Mouse (Mus musculus) embryonic facial prominence, embryonic 10.5 days (tissue): ENCODE results near the gene Clasp2. TPM values are rescaled to one million over a fixed set of nuclear protein-coding genes. Genes with fewer than 3 reads are reported as not detected.
"Not testable (repeated sequence)": the region's sequence is repeated elsewhere in the genome, so short reads cannot be mapped to it uniquely, and the experiment has no call there.

Experiments
- DNase-seq: peaks from one replicate; pipeline ENCODE4 v3.0.0-alpha.2; 2017; ENCODE audit warnings: low spot score
- H3K27ac ChIP-seq: fragments of 300-500 bp; sonication (generic); replicated peaks from 2 replicates; pipeline ENCODE4 v1.5.1; 2016; ENCODE audit warnings: mild to moderate bottlenecking
- H3K27me3 ChIP-seq: fragments of 300-500 bp; sonication (generic); replicated peaks from 2 replicates; pipeline ENCODE4 v1.6.1; 2016; ENCODE audit warnings: low read depth, mild to moderate bottlenecking; ENCODE audit not compliant: poor library complexity, severe bottlenecking
- H3K36me3 ChIP-seq: fragments of 300-500 bp; sonication (generic); replicated peaks from 2 replicates; pipeline ENCODE4 v1.6.1; 2016; ENCODE audit warnings: mild to moderate bottlenecking, moderate library complexity
- H3K4me1 ChIP-seq: fragments of 300-500 bp; sonication (generic); 2 replicates; pipeline ENCODE4 v1.6.1; 2016
- H3K4me3 ChIP-seq: fragments of 300-500 bp; sonication (generic); 2 replicates; pipeline ENCODE4 v1.5.1; 2016; ENCODE audit warnings: mild to moderate bottlenecking, moderate library complexity
- H3K9me3 ChIP-seq: fragments of 300-500 bp; sonication (generic); 2 replicates; pipeline ENCODE4 v1.6.1; 2016; ENCODE audit warnings: mild to moderate bottlenecking
- WGBS: fragments of 180-500 bp; shearing (Covaris S2); methylation state at CpG from one replicate; pipeline ENCODE4 v1.1.7; 2016; 5-methylcytosine and 5-hydroxymethylcytosine counted together
- polyA plus RNA-seq: library from polyadenylated mRNA; unstranded; fragments of >200 nt; fragmentation: Nextera tagmentation; extraction: Ambion mirVana; gene quantifications from 2 replicates; pipeline ENCODE4 v1.2.1, GENCODE M21; 2016

Gene Clasp2
- polyA plus RNA-seq, 1 experiment from 2014 or later = 34.3 TPM

DNA sequence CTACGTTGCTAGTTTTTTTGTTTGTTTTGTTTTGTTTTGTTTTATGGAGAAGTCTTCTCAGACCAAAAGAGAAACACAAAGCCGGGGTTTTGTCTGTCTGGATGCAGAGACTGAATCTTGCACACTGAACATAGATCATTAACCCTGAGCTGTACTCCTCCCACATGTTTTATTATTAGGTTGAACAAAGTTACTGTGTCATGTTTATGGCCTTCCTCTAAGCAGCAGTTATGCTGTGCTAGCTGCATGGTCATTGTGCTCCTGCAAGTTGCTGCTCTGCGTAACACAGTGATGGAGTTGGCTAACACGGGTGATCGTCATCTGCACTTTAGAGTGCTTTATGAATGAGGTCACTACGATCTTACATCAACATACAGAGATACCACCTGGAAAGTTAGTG, 21.1 kb downstream of the Clasp2 start:
- Histone ChIP-seq H3K4me1 (no peaks in the 10 kb centered on the region), H3K27me3 (no peaks in the 10 kb centered on the region), H3K4me3 (no peak overlapping the region), H3K27ac (no peak overlapping the region), H3K36me3 (peaks cover 54% of the 10 kb centered on the region), H3K9me3 (peaks cover 10% of the 10 kb centered on the region; the same call in 1 of the 2 replicates)
- 95% methylated on average over 6 of the region's 6 CpGs for WGBS
- DNase-seq = no peak

DNA sequence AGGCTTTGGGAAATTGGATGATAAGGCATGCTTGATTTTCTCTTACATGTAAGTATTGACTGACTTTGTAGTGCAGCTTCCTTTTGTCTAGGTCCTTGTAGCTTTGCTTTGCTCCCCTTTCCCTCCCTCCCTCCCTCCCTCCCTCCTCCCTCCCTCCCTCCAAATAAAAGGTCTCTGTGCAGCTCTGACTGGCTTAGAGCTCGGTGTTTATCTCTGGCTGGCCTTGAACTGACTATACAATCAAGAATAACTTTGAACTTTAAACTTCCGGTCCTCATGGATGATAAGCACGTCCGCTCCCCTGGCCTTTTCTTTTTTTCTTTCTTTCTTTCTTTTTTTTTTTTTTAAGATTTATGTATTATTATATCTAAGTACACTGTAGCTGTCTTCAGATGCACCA, 21.9 kb downstream of the Clasp2 start:
- 90% methylated on average over 4 of the region's 4 CpGs for WGBS
- Histone ChIP-seq H3K27ac (no peak overlapping the region), H3K27me3 (no peaks in the 10 kb centered on the region), H3K4me3 (no peak overlapping the region), H3K9me3 (peaks cover 10% of the 10 kb centered on the region; the same call in 1 of the 2 replicates), H3K4me1 (no peaks in the 10 kb centered on the region), H3K36me3 (peaks cover 54% of the 10 kb centered on the region)
- DNase-seq = no peak

DNA sequence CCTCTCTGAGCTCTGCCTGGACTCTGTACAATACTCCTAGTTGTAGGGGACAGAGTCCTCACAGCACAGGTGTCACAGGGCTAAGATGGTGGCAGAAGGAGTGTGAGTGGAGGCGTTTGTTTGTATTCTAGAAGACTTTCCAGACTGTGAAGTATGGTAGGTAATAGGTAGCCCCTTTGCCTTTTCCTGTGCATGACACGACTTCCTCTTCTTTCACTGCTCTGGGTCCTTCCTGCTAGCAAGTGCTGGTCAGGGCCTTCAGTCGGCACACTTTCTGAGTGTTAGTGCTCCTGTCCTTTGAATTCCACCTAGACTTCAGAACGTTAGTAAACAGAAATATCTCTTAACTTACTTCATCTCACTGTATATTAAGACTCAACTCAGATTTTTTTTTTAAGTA, 29.4 kb downstream of the Clasp2 start:
- H3K27me3 ChIP-seq = no peaks in the 10 kb centered on the region
- H3K36me3 ChIP-seq = peaks cover 50% of the 10 kb centered on the region
- no peaks in the 10 kb centered on the region for H3K4me1 ChIP-seq
- no peak overlapping the region for H3K27ac ChIP-seq
- DNase-seq = no peak
- 85% methylated on average over 4 of the region's 4 CpGs for WGBS
- H3K9me3 ChIP-seq = no peaks in the 10 kb centered on the region
- no peak overlapping the region for H3K4me3 ChIP-seq

DNA sequence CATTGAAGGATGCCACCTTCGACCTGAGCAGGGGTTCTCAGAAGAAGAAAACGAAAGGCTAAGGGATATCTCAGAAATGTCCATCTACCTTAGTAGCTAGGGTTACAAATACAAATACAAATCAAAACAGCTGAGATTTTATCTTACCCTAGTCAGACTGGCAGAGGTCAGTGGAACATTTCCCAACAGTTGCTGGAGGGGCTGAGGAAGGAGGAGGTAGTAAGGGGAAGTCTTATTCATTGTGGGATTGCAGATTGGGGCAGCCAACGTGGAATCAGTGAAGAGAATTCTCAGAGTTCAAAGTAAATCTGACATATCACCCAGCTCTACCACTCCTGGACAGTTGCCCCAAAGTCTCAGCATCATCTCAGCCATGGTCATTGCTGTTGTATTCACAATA, 39.6 kb downstream of the Clasp2 start:
- Histone ChIP-seq H3K36me3 (peaks cover 22% of the 10 kb centered on the region), H3K4me3 (no peak overlapping the region), H3K4me1 (no peaks in the 10 kb centered on the region), H3K27me3 (no peaks in the 10 kb centered on the region), H3K9me3 (no peaks in the 10 kb centered on the region), H3K27ac (no peak overlapping the region)
- 90% methylated on average over 3 of the region's 3 CpGs for WGBS
- DNase-seq = no peak

DNA sequence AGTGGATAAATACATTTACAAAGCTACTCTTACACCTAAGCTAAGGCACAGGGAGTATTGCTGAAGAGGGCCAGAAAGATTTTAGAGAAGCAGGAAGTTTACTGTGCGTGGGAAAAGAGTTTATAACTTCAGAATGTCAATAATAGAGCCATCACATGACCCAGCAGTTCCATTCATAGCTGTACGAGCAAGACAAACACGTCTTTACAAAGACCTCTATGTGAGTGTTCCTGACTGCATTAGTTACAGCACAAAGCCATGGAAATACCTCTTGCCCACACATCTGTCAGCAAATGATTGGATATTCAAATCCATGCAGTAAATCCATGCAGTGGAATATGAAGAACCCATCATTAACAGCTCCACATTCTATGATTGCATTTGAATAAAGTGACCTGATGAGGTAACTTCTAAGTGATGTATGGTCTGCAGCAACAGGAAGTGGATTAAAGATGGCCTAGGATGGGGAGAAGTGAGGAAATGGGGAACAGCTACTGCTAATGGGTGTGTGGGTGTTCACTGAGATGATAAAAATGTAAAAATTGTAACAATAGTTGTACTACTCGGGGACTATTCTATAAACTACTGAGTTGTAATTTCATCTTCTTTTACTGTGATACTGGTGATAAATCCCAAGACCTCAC, 41.2 kb downstream of the Clasp2 start:
- Histone ChIP-seq H3K4me3 (no peak overlapping the region), H3K9me3 (no peaks in the 10 kb centered on the region), H3K36me3 (peaks cover 21% of the 10 kb centered on the region), H3K27ac (no peak overlapping the region), H3K4me1 (no peaks in the 10 kb centered on the region), H3K27me3 (no peaks in the 10 kb centered on the region)
- 83% methylated on average over 4 of the region's 4 CpGs for WGBS
- DNase-seq = no peak

DNA sequence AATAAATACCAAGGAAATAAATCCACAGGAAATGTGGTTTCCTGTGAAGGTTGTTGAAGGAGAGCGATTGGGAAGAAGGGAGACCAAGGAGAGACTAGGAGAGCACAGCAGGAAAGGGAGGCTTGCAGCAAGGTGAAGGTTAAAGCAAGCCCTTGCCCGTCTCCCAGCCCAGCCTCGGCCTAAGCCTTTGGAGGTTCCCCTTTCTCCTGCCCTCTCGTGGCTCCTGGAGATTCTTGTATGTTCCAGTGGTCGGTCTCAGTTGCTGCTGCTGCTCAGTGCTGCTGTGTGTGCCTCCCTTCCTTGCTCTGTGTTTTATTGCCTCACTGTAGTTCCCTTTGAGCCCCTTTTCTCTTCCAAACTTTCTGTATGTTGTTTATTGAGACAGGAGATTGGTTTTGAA, 42.4 kb downstream of the Clasp2 start:
- Histone ChIP-seq H3K4me1 (no peaks in the 10 kb centered on the region), H3K36me3 (peaks cover 21% of the 10 kb centered on the region), H3K27ac (no peak overlapping the region), H3K27me3 (no peaks in the 10 kb centered on the region), H3K9me3 (no peaks in the 10 kb centered on the region), H3K4me3 (no peak overlapping the region)
- 69% methylated on average over 5 of the region's 5 CpGs for WGBS
- DNase-seq = no peak

DNA sequence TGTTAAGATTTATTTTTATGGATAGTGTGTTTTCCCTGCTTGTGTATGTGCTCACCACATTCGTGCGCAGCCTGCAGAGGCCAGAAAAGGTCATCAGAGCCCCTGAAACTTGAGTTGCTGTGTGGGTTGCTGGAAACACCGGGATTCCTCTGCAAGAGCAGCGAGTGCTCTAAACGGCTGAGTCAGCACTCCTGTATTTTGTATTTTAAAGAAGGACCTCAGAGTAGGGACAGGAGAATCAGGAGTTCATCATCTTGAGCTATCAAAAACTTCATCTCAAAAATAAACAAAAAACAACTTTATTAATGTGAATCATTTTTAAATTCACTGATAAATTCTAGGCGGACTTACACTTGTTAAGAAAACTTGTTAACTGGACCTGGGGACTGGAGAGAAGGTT, 48.0 kb downstream of the Clasp2 start:
- WGBS = 43% methylated on average over 4 of the region's 6 CpGs

DNA sequence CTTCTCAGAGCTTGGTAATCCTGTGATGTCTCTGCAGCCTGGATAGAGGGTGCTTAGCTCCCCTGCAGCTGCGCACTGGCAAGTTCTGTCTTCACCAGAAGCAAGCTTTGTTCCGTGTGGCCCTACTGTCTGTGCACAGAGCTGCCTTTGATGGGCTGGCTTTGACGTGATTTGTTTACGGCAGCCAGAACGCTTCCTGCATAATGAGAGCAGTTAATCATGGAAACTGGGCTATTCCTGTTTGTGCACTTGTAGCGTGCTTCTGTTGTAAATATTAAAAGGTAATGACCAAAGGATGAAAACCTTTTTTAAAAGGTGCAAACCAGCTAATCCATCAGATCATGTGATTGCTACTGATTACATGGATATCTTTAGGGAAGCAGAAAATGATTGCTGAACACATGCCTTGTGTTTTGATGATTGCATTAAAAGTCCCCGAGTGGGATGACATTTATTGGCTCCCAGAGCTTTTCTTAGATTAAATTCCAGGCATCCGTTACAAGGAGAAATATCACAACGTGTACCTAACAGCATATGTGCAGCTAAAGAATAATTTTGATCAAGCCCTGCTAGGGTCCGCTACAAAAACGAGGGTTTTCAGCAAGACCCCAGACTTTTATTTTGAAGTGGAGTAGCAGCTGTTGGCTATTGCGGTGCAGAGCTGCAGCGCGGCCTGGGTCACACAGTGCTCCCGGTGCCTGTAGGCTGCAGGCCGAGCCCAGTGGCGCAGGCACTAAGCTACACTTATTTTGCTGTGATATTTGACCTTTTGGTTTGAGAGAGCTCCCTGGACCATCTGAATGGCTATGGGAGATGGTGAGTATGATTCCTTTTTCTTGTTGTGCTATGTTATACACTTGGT, 51.6 kb downstream of the Clasp2 start:
- Histone ChIP-seq H3K9me3 (no peaks in the 10 kb centered on the region), H3K4me3 (peak overlapping the region; percentile 55), H3K36me3 (no peaks in the 10 kb centered on the region), H3K27me3 (no peaks in the 10 kb centered on the region), H3K4me1 (peaks cover 28% of the 10 kb centered on the region), H3K27ac (peak overlapping the region; percentile 83)
- 3% methylated on average over 17 of the region's 17 CpGs for WGBS
- peak; percentile 76 for DNase-seq

More for the DNA sequence above, 48.0 kb downstream of the Clasp2 start:
- not testable (repeated sequence) for H3K9me3 ChIP-seq, H3K27ac ChIP-seq, H3K27me3 ChIP-seq, H3K4me3 ChIP-seq, H3K36me3 ChIP-seq, DNase-seq
- peaks cover 28% of the 10 kb centered on the region for H3K4me1 ChIP-seq

DNA sequence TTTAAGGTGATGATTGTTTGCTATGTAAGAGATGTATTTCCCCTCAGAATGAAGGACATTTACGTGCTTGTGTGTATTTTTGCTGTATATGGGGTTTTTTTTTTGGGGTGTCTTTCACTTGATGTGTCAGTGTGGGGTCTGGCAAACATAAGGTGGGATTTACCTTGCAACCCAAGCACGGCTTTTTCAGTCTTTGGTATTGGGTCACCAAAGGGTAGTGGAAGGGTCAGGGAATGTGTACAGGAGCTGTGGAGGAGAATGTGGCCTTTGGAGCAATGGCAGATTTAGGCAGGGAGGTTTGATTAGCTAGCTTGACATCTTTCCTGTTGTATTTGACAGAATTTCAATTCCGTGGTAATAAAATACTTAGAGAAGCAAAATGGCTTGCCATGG, 52.2 kb downstream of the Clasp2 start:
- Histone ChIP-seq H3K4me1 (peaks cover 28% of the 10 kb centered on the region), H3K9me3 (no peaks in the 10 kb centered on the region), H3K36me3 (no peaks in the 10 kb centered on the region), H3K4me3 (peak overlapping the region; percentile 55), H3K27me3 (no peaks in the 10 kb centered on the region), H3K27ac (peak overlapping the region; percentile 83)
- DNase-seq = no peak
- 33% methylated on average over 3 of the region's 3 CpGs for WGBS

DNA sequence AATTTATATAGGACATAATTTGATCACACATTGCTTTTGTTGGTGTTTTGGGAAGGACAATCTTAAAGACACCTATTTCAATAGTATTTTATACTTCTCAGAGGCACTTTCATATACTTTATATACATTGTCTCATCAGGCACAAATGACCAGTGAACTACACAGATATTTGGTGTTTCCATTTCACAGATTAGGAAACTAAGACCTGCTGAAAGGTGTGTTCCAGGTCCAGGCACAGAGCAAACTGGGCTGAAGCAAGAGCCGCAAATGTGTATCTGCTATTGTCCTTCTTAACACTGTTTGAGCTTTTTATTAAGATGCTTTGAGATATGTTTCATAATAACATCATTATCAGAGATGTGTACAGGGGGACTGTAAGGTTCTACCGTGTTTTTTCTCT, 52.7 kb downstream of the Clasp2 start:
- no peaks in the 10 kb centered on the region for H3K9me3 ChIP-seq
- no peak overlapping the region for H3K4me3 ChIP-seq
- DNase-seq = no peak
- no peaks in the 10 kb centered on the region for H3K27me3 ChIP-seq
- H3K36me3 ChIP-seq = no peaks in the 10 kb centered on the region
- no peak overlapping the region for H3K27ac ChIP-seq
- peaks cover 28% of the 10 kb centered on the region for H3K4me1 ChIP-seq
- WGBS = 87% methylated on average over 2 of the region's 2 CpGs

DNA sequence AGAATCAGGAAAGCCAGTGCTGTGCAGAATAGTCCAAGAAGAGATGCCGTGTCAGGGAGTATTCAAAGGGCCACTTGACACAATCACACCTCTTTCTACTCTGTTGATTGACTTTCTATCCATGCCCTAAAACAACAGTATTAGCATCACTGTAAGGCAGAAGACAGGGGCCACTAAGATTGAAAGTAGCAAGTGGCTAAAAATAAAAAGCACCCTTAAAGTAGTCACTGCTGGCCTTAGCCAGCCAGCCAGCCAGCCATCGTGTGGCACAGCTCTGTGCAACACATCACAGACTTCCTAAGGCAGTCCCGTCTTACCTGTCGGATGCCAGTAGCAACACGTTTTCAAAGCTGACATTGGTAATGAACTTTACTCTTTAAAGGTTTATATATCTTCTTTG, 55.9 kb downstream of the Clasp2 start:
- Histone ChIP-seq H3K9me3 (no peaks in the 10 kb centered on the region), H3K36me3 (no peaks in the 10 kb centered on the region), H3K4me1 (peaks cover 17% of the 10 kb centered on the region), H3K27me3 (no peaks in the 10 kb centered on the region), H3K27ac (no peak overlapping the region), H3K4me3 (no peak overlapping the region)
- DNase-seq = no peak
- WGBS = 88% methylated on average over 5 of the region's 5 CpGs

DNA sequence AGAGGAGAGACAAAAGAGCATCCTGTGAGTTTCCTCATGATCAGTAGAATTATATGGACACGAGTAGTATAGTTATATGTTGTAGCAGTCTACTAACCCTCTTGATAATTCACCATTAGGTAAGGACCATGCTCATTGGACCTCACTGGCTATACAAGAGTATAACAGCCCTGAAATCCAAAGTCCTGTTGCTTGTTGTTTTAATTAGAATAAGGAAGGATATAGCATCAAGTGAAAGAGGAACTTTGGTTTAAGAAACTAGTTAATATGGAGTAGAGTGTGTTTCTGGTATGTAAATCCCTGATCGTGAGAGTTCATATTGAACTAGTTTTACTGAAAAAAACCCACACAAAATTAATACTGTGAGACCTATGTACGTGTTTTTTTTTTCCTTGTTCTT, 59.4 kb downstream of the Clasp2 start:
- Histone ChIP-seq H3K27me3 (no peaks in the 10 kb centered on the region), H3K36me3 (no peaks in the 10 kb centered on the region), H3K4me1 (no peaks in the 10 kb centered on the region), H3K9me3 (no peaks in the 10 kb centered on the region), H3K27ac (no peak overlapping the region), H3K4me3 (no peak overlapping the region)
- WGBS = 90% methylated on average over 3 of the region's 3 CpGs
- no peak for DNase-seq

DNA sequence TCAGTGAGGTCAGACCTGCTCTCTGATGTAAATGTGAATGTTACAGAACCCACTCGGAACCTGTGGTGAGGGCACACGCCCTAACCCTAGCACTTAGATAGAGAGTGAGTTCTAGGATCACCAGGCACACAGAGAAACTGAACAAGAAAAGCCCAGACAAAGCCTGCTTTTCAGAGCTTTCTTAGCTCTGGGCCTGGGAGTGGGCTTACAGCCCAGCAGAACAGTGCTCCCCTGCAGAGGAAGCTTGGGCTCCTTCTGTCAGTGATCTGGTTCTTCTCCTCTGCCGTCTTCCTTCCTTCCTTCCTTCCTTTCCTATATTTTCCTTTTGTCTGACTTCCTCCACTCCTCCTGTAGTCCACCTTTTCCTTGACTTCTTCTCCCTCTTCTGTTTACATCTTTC, 61.5 kb downstream of the Clasp2 start:
- Histone ChIP-seq H3K27ac (no peak overlapping the region), H3K36me3 (peaks cover 2% of the 10 kb centered on the region; the same call in 1 of the 2 replicates), H3K27me3 (no peaks in the 10 kb centered on the region), H3K9me3 (no peaks in the 10 kb centered on the region), H3K4me3 (no peak overlapping the region), H3K4me1 (no peaks in the 10 kb centered on the region)
- 51% methylated on average over 3 of the region's 3 CpGs for WGBS
- no peak for DNase-seq
